Mouse (Mus musculus) limb, embryonic 12.5 days (tissue): ENCODE measurements around the gene Ubr3. TPM values are rescaled to one million over a fixed set of nuclear protein-coding genes. Genes with fewer than 3 reads are reported as not detected.

Source experiments
- ATAC-seq: fragments of 200-750 bp; cut with Nextera tagmentation; 2 replicates; pipeline ENCODE4 v1.8.0; 2017; ENCODE audit warnings: low read depth, moderate TSS enrichment; ENCODE audit not compliant: insufficient number of reproducible peaks, insufficient read depth, low FRiP score, low TSS enrichment
- H3K27ac ChIP-seq: fragments of 300-500 bp; sonication (generic); 2 replicates; pipeline ENCODE4 v1.5.1; 2016; ENCODE audit warnings: mild to moderate bottlenecking, moderate library complexity
- H3K27me3 ChIP-seq: fragments of 300-500 bp; sonication (generic); 2 replicates; pipeline ENCODE4 v1.6.1; 2016; ENCODE audit warnings: mild to moderate bottlenecking, moderate library complexity
- H3K36me3 ChIP-seq: fragments of 300-500 bp; sonication (generic); 2 replicates; pipeline ENCODE4 v1.6.1; 2016; ENCODE audit warnings: mild to moderate bottlenecking, moderate library complexity
- H3K4me1 ChIP-seq: fragments of 300-500 bp; sonication (generic); replicated peaks from 2 replicates; pipeline ENCODE4 v1.6.1; 2016
- H3K4me2 ChIP-seq: fragments of 300-500 bp; sonication (generic); 2 replicates; pipeline ENCODE4 v1.6.1; 2016; ENCODE audit warnings: mild to moderate bottlenecking, moderate library complexity
- H3K4me3 ChIP-seq: fragments of 300-500 bp; sonication (generic); replicated peaks from 2 replicates; pipeline ENCODE4 v1.5.1; 2016; ENCODE audit warnings: mild to moderate bottlenecking
- H3K9ac ChIP-seq: fragments of 300-500 bp; sonication (generic); replicated peaks from 2 replicates; pipeline ENCODE4 v1.6.1; 2016; ENCODE audit warnings: mild to moderate bottlenecking, moderate library complexity
- H3K9me3 ChIP-seq: fragments of 300-500 bp; sonication (generic); 2 replicates; pipeline ENCODE4 v1.6.1; 2016; ENCODE audit warnings: mild to moderate bottlenecking, moderate library complexity
- WGBS: fragments of 180-500 bp; shearing (Covaris S2); methylation state at CpG from one replicate; pipeline ENCODE4 v1.1.7; 2016; 5-methylcytosine and 5-hydroxymethylcytosine counted together
- polyA plus RNA-seq: library from polyadenylated mRNA; unstranded; fragments of >200 nt; fragmentation: Nextera tagmentation; extraction: Ambion mirVana; gene quantifications from 2 replicates; pipeline ENCODE4 v1.2.1, GENCODE M21; 2016

Gene Ubr3
- polyA plus RNA-seq, 1 experiment from 2014 or later = 19.1 TPM

DNA sequence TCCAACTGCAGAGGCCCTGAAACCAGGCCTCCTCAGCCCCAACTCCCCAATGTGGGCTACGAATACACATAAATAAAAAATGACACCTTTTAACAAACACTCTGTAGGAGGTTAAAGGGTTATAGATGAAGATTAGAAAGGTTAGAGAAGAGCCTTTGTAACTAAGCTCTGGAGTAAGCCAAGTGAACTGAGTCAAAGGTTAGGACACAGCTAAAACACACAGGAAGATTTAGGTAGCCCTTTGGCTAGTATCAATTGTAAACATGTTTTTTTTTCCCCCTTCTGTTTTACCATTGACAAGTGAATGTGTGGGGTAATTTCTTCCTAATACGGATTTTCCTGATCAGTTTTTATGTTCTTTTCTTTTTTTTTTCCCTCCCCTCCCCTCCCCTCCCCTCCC, 15.8 kb downstream of the Ubr3 start:
- no peak overlapping the region for H3K9ac ChIP-seq
- no peak overlapping the region for H3K27ac ChIP-seq
- no peak for ATAC-seq
- H3K27me3 ChIP-seq = no peaks in the 10 kb centered on the region
- H3K4me1 ChIP-seq = no peaks in the 10 kb centered on the region
- H3K36me3 ChIP-seq = peaks cover 21% of the 10 kb centered on the region
- peaks cover 4% of the 10 kb centered on the region; the same call in 1 of the 2 replicates for H3K9me3 ChIP-seq
- WGBS = 74% methylated on average over 2 of the region's 2 CpGs
- no peak overlapping the region for H3K4me2 ChIP-seq
- no peak overlapping the region for H3K4me3 ChIP-seq

GRCm38 (mm10) chr2:69917301-69917700, 20.3 kb downstream of the Ubr3 start:
- Histone ChIP-seq H3K9me3 (no peaks in the 10 kb centered on the region), H3K9ac (no peak overlapping the region), H3K4me1 (no peaks in the 10 kb centered on the region), H3K4me3 (no peak overlapping the region), H3K36me3 (peaks cover 47% of the 10 kb centered on the region), H3K27ac (no peak overlapping the region), H3K27me3 (no peaks in the 10 kb centered on the region), H3K4me2 (no peak overlapping the region)
- 91% methylated on average over 3 of the region's 3 CpGs for WGBS
- ATAC-seq = no peak

DNA sequence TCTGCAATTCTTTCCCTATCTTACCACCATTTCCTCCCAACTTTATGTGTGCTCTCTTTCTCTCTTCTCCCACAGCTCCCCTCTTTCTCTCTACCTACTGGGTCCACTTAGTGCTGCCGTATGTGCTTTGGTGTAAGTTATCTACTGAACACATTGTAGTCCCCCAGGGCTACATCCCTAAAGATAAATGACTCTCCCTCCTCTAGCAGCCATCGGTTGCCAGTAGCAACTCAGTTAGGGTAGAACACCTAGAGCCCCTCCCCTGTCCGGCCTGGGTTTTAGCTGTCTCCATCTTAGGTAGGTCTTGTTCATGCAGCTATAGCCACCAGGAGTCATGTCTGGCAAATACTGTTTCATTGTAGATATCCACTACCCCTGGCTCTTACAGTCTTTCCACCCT, 27.9 kb downstream of the Ubr3 start:
- WGBS = 87% methylated on average over 3 of the region's 3 CpGs
- ATAC-seq = no peak
- no peak overlapping the region for H3K9ac ChIP-seq
- no peak overlapping the region for H3K4me2 ChIP-seq
- H3K27me3 ChIP-seq = no peaks in the 10 kb centered on the region
- H3K36me3 ChIP-seq = peaks cover 46% of the 10 kb centered on the region
- no peaks in the 10 kb centered on the region for H3K9me3 ChIP-seq
- H3K27ac ChIP-seq = no peak overlapping the region
- H3K4me3 ChIP-seq = no peak overlapping the region
- H3K4me1 ChIP-seq = no peaks in the 10 kb centered on the region

DNA sequence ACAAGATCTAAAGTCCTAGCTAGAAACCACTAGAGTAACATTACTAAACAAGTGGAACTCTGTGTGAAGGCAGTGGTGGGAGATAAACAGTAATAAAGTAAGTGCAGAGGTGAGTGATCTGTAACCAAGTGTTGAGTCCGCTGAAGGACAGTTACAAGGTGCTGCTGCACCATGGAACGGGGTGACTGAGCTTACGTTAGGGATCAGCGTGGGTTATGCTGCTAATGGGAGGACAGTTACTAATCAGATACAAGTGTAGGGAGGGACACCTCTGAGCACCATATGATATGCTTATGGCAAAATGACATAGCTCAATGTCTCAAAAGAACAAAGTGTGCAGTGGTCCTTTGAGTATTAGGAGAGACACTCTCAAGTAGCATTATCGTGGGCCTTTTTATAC, 39.3 kb downstream of the Ubr3 start:
- Histone ChIP-seq H3K27me3 (no peaks in the 10 kb centered on the region), H3K4me1 (no peaks in the 10 kb centered on the region), H3K4me2 (no peak overlapping the region), H3K4me3 (no peak overlapping the region), H3K27ac (no peak overlapping the region), H3K9ac (no peak overlapping the region), H3K9me3 (no peaks in the 10 kb centered on the region), H3K36me3 (peaks cover 51% of the 10 kb centered on the region)
- 92% methylated on average over 5 of the region's 5 CpGs for WGBS
- ATAC-seq = no peak

DNA sequence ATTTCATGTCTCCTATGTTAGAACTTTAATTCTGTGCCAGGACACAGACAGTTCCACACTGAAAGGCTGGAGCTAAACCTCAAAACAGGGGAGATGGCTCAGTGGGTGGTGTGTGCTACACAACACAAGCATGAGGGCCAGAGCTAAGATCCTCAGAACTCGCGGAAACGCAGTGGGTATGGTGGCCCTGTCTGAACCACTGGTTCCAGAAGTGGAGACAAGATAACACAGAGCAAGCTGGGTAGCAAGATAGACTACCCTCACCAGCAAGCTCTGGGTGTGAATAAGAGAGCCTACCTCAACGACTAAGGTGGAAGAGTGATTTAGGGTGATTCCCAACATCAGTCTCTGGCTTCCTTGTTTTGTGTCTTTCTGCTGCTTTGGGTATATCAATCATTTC, 42.2 kb downstream of the Ubr3 start:
- no peak overlapping the region for H3K27ac ChIP-seq
- no peaks in the 10 kb centered on the region for H3K4me1 ChIP-seq
- no peak overlapping the region for H3K9ac ChIP-seq
- H3K9me3 ChIP-seq = no peaks in the 10 kb centered on the region
- H3K4me2 ChIP-seq = no peak overlapping the region
- H3K4me3 ChIP-seq = no peak overlapping the region
- peaks cover 43% of the 10 kb centered on the region for H3K36me3 ChIP-seq
- H3K27me3 ChIP-seq = no peaks in the 10 kb centered on the region
- no peak for ATAC-seq
- 86% methylated on average over 4 of the region's 4 CpGs for WGBS

DNA sequence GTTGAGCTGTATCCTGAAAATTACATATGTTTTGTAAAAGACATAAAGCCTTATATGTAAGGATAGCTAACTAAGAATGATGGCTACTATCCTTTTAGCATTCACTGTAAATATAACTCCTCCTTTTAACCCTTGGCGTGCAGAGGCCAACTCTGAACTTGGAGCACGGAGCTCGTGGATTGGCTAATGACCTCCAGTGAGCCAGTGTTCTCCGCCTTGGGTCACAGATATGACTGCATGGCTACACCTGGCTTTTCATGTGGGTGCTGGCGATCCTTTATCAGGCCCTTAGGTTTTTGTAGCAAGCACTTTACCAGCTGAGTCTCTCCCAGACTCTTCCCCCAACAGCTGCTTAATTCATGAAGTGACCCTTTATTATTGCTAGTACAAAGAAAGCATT, 42.6 kb downstream of the Ubr3 start:
- no peak for ATAC-seq
- Histone ChIP-seq H3K4me3 (no peak overlapping the region), H3K9me3 (no peaks in the 10 kb centered on the region), H3K27ac (no peak overlapping the region), H3K36me3 (peaks cover 40% of the 10 kb centered on the region), H3K27me3 (no peaks in the 10 kb centered on the region), H3K4me1 (no peaks in the 10 kb centered on the region), H3K4me2 (no peak overlapping the region), H3K9ac (no peak overlapping the region)
- 90% methylated on average over 5 of the region's 5 CpGs for WGBS

DNA sequence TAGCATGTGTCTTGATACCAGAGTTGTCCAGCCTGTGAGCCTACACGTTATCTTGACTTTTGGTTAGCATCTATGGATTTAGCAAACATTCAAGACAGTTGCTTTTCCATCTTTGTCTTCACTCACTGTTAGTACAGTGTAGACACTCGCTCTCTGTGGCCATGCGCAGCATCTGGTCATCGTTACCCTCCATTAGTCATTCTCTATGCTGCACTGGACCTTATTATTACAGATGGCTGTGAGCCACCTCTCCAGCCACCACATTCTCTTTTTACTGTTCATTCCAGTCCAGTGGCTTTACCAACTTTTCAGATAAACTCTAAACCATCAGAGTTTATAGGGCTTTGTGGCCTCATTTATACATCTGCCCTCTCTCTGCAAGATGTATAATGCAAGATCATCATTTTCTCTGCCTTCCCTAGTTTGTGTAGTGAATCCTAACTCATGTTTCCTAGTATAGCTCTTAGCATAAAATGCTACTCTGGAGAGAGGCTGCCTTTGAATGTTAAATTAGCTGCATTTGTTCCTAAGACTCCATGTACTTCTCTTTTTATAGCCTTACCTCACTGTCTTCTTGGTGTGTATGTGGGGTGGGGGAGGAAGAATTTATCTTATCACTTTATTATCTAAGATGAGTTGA, 44.5 kb downstream of the Ubr3 start:
- 70% methylated on average over 4 of the region's 4 CpGs for WGBS

DNA sequence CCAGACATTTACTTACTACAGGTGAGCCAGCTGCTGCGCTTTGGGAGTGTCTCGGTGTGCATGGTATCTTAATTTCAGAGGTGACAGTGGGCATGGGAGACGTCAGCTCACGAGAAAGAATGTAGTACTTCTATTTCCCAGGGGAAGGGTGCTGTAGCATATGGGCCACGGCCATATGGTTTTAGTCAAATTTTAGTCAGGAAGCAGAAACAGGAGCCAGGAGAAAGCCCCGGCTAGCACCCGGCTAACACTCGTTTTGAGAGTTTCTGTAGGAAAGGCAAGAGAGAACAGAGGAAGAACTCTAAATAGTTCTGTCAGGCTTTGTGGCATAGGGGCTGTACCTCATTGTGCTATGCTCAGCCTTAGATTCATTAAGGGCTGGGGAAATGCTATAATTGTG, 55.8 kb downstream of the Ubr3 start:
- Histone ChIP-seq H3K27ac (no peak overlapping the region), H3K4me2 (no peak overlapping the region), H3K4me1 (peaks cover 5% of the 10 kb centered on the region), H3K36me3 (peaks cover 50% of the 10 kb centered on the region), H3K9ac (no peak overlapping the region), H3K9me3 (no peaks in the 10 kb centered on the region), H3K27me3 (no peaks in the 10 kb centered on the region), H3K4me3 (no peak overlapping the region)
- no peak for ATAC-seq
- 43% methylated on average over 8 of the region's 8 CpGs for WGBS

More for the DNA sequence above, 44.5 kb downstream of the Ubr3 start:
- no peaks in the 10 kb centered on the region for H3K4me1 ChIP-seq
- H3K27me3 ChIP-seq = no peaks in the 10 kb centered on the region
- no peak overlapping the region for H3K9ac ChIP-seq
- H3K4me2 ChIP-seq = no peak overlapping the region
- H3K27ac ChIP-seq = no peak overlapping the region
- H3K4me3 ChIP-seq = no peak overlapping the region
- H3K36me3 ChIP-seq = peaks cover 31% of the 10 kb centered on the region
- no peaks in the 10 kb centered on the region for H3K9me3 ChIP-seq
- ATAC-seq = no peak

DNA sequence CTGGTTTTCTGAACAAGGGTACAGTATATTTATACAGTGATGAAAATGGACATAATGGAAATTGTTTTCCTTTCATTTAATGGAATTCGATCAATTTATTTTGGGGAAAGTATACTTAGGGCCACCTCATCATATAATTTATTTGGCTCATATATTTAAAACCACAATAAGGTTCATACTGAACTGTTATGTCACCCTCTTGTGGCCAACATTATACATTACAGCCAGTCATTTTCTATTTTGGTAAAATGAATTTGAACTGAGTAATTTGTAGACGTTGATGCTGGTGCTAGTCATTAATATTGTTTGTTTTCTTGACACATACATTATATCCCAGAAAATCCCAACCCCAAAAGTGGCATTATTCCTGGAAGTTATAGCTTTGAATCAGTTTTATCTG, 58.6 kb downstream of the Ubr3 start:
- no peak for ATAC-seq
- Histone ChIP-seq H3K9me3 (no peaks in the 10 kb centered on the region), H3K27me3 (no peaks in the 10 kb centered on the region), H3K4me3 (no peak overlapping the region), H3K4me2 (no peak overlapping the region), H3K36me3 (peaks cover 45% of the 10 kb centered on the region), H3K9ac (no peak overlapping the region), H3K4me1 (peaks cover 5% of the 10 kb centered on the region), H3K27ac (no peak overlapping the region)
- WGBS = 65% methylated on average over 2 of the region's 2 CpGs

DNA sequence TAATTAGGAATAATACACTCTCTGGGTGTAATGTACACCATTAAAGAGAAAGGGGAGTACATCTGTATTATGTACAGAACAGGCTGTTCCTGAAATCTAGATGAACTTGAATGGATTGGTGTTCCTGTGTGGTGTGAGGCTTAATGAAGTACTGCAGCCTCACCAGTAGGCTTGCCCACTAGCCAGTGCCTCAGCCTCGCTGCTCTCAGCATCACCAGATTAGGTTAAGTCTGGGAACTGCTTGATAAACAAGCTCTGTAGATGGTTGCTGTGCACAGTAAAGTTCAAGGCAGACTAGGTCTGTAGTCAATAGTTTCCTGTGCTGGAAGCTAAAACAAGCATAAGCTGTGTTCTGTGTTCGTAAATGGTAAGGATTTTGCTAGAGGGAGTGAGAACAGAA, 60.6 kb downstream of the Ubr3 start:
- Histone ChIP-seq H3K27ac (no peak overlapping the region), H3K9ac (no peak overlapping the region), H3K4me3 (no peak overlapping the region), H3K9me3 (no peaks in the 10 kb centered on the region), H3K36me3 (peaks cover 59% of the 10 kb centered on the region), H3K4me2 (no peak overlapping the region), H3K4me1 (peaks cover 5% of the 10 kb centered on the region), H3K27me3 (no peaks in the 10 kb centered on the region)
- WGBS = 85% methylated on average over 2 of the region's 2 CpGs
- no peak for ATAC-seq

DNA sequence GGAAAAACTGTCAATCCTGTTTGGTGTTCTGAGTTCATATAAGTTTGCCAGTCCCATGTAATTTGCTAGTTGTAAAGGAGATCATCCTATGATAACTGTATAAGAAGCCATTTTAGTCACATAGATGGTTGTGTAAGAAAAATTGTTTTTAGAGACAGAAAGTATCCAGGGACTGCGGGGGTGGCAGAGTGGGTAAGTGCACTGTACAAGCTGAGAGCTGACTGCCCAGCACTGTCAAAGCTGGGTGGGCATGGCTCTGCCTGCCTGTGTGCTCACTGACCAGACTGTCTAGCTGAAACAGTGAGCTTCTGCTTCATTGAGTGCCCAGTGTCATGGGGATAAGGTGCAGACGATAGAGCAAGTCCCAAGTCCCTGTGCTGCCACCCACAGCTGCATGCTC, 77.8 kb downstream of the Ubr3 start:
- Histone ChIP-seq H3K9me3 (no peaks in the 10 kb centered on the region), H3K27me3 (no peaks in the 10 kb centered on the region), H3K36me3 (peaks cover 56% of the 10 kb centered on the region), H3K4me1 (no peaks in the 10 kb centered on the region), H3K4me3 (no peak overlapping the region), H3K27ac (no peak overlapping the region), H3K4me2 (no peak overlapping the region), H3K9ac (no peak overlapping the region)
- ATAC-seq = no peak
- WGBS = 92% methylated on average over 2 of the region's 2 CpGs

DNA sequence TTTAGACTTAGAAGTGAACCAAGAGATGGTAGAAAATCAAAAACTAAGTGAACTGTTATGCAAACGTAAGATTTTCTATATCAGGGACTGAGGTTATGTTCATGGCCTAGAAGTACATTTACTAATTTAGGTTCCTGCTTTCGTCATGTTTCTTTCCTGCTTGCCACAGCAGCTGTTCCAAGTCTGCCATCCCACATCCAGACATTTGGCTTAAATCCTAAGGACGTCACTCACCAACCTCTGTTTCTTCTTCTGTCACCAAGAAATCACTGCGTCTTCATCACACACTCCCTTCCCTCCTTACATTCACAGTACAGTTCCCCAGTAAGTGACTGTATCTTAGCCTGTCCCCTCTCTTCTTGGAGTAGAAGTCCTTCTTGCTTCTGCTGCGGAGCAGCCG, 92.2 kb downstream of the Ubr3 start:
- no peak overlapping the region for H3K4me3 ChIP-seq
- no peak for ATAC-seq
- H3K9ac ChIP-seq = no peak overlapping the region
- H3K9me3 ChIP-seq = no peaks in the 10 kb centered on the region
- WGBS = 94% methylated on average over 6 of the region's 6 CpGs
- H3K4me2 ChIP-seq = no peak overlapping the region
- H3K27me3 ChIP-seq = no peaks in the 10 kb centered on the region
- no peaks in the 10 kb centered on the region for H3K4me1 ChIP-seq
- H3K36me3 ChIP-seq = peaks cover 53% of the 10 kb centered on the region
- no peak overlapping the region for H3K27ac ChIP-seq
